Mouse (Mus musculus) liver, embryonic 14.5 days (tissue): ENCODE measurements around the gene Fuca1.

Experiments
- CTCF ChIP-seq: IDR thresholded peaks from 2 replicates; pipeline ENCODE4 v1.5.1; 2016; ENCODE audit warnings: antibody characterized with exemption, low read depth, control low read depth
- EP300 ChIP-seq: IDR thresholded peaks from 2 replicates; pipeline ENCODE4 v1.6.1; 2016; ENCODE audit warnings: antibody characterized with exemption, low read depth

DNA sequence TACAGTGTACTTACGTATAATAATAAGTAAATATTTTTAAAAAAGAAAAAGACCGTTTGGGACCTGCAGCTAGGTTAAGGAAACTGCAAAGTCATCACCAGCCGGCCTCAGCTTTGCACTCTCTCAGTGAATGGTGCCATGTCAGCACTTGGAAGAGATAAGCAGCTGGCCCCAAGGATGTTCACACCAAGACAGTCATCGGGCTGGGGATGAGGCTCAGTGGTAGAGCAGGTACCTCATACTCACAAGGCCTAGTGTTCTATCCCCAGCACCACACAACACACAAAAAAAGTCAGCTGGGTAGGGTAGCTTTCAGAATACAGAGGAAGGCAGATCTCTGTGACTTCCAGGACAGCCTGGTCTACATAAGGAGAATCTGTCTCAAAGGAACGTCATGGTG, 64.7 kb downstream of the Fuca1 start:
- TF ChIP-seq EP300 (peak; percentile 75), CTCF (no peak)
